Mouse (Mus musculus) neural tube, embryonic 12.5 days (tissue): ENCODE data around the gene Rab7. TPM values are rescaled to one million over a fixed set of nuclear protein-coding genes. Genes with fewer than 3 reads are reported as not detected.
"Not testable (repeated sequence)": the region's sequence is repeated elsewhere in the genome, so short reads cannot be mapped to it uniquely, and the experiment has no call there.

Experiments used
- ATAC-seq: fragments of 200-750 bp; cut with Nextera tagmentation; 2 replicates; pipeline ENCODE4 v1.8.0; 2017; ENCODE audit warnings: low read depth, mild to moderate bottlenecking, moderate TSS enrichment, moderate library complexity; ENCODE audit not compliant: low FRiP score
- H3K27ac ChIP-seq: fragments of 300-500 bp; sonication (generic); 2 replicates; pipeline ENCODE4 v1.5.1; 2016
- H3K27me3 ChIP-seq: fragments of 300-500 bp; sonication (generic); replicated peaks from 2 replicates; pipeline ENCODE4 v1.6.1; 2016; ENCODE audit warnings: mild to moderate bottlenecking
- H3K36me3 ChIP-seq: fragments of 300-500 bp; sonication (generic); 2 replicates; pipeline ENCODE4 v1.6.1; 2016; ENCODE audit warnings: mild to moderate bottlenecking
- H3K4me1 ChIP-seq: fragments of 300-500 bp; sonication (generic); 2 replicates; pipeline ENCODE4 v1.6.1; 2016
- H3K4me2 ChIP-seq: fragments of 300-500 bp; sonication (generic); replicated peaks from 2 replicates; pipeline ENCODE4 v1.6.1; 2016; ENCODE audit warnings: mild to moderate bottlenecking
- H3K4me3 ChIP-seq: fragments of 300-500 bp; sonication (generic); 2 replicates; pipeline ENCODE4 v1.5.1; 2016
- H3K9ac ChIP-seq: fragments of 300-500 bp; sonication (generic); 2 replicates; pipeline ENCODE4 v1.6.1; 2016; ENCODE audit warnings: mild to moderate bottlenecking
- H3K9me3 ChIP-seq: fragments of 300-500 bp; sonication (generic); 2 replicates; pipeline ENCODE4 v1.6.1; 2016; ENCODE audit warnings: mild to moderate bottlenecking
- WGBS: fragments of 180-500 bp; shearing (Covaris S2); methylation state at CpG from one replicate; pipeline ENCODE4 v1.1.7; 2016; 5-methylcytosine and 5-hydroxymethylcytosine counted together
- polyA plus RNA-seq: library from polyadenylated mRNA; unstranded; fragments of >200 nt; fragmentation: Nextera tagmentation; extraction: Ambion mirVana; gene quantifications from 2 replicates; pipeline ENCODE4 v1.2.1, GENCODE M21; 2016

Rab7 gene
- polyA plus RNA-seq, 1 experiment from 2014 or later: 251 TPM

- H3K27me3 ChIP-seq: no peaks in the 10 kb centered on the region
- H3K4me2 ChIP-seq: no peak overlapping the region
- no peak overlapping the region for H3K9ac ChIP-seq
- no peak overlapping the region for H3K27ac ChIP-seq
- WGBS: 77% methylated on average over 4 of the region's 4 CpGs
- no peaks in the 10 kb centered on the region for H3K9me3 ChIP-seq
- no peak for ATAC-seq
- no peak overlapping the region for H3K4me3 ChIP-seq
- 0 out of 2 replicates have a peak, but pooled peaks cover 2% of the 10 kb centered on the region for H3K4me1 ChIP-seq
- H3K36me3 ChIP-seq: peaks cover 9% of the 10 kb centered on the region; the same call in 1 of the 2 replicates
Measured at GRCm38 (mm10) chr6:88017821-88018220, 27.2 kb downstream of the Rab7 start.

- no peak for ATAC-seq
- WGBS: 81% methylated on average over 2 of the region's 2 CpGs
Measured at GRCm38 (mm10) chr6:88015797-88016196, 29.3 kb downstream of the Rab7 start.

GRCm38 (mm10) chr6:88013456-88013855, 31.6 kb downstream of the Rab7 start:
- no peak overlapping the region for H3K27ac ChIP-seq
- H3K9me3 ChIP-seq: no peaks in the 10 kb centered on the region
- H3K27me3 ChIP-seq: no peaks in the 10 kb centered on the region
- no peak overlapping the region for H3K4me2 ChIP-seq
- WGBS: 91% methylated on average over 4 of the region's 4 CpGs
- H3K9ac ChIP-seq: no peak overlapping the region
- no peak for ATAC-seq
- no peak overlapping the region for H3K4me3 ChIP-seq
- 0 out of 2 replicates have a peak, but pooled peaks cover under 1% of the 10 kb centered on the region for H3K4me1 ChIP-seq
- peaks cover 34% of the 10 kb centered on the region for H3K36me3 ChIP-seq

More at GRCm38 (mm10) chr6:88015797-88016196, 29.3 kb downstream of the Rab7 start:
- no peak overlapping the region for H3K4me2 ChIP-seq
- H3K27me3 ChIP-seq: no peaks in the 10 kb centered on the region
- H3K9ac ChIP-seq: no peak overlapping the region
- peaks cover 20% of the 10 kb centered on the region for H3K36me3 ChIP-seq
- H3K9me3 ChIP-seq: no peaks in the 10 kb centered on the region
- 0 out of 2 replicates have a peak, but pooled peaks cover 2% of the 10 kb centered on the region for H3K4me1 ChIP-seq
- no peak overlapping the region for H3K27ac ChIP-seq
- no peak overlapping the region for H3K4me3 ChIP-seq

GRCm38 (mm10) chr6:88012601-88013000, 32.5 kb downstream of the Rab7 start:
- 92% methylated on average over 2 of the region's 2 CpGs for WGBS

GRCm38 (mm10) chr6:88011106-88011505, 34.0 kb downstream of the Rab7 start:
- ATAC-seq, H3K27me3 ChIP-seq, H3K4me3 ChIP-seq, H3K9me3 ChIP-seq, H3K4me2 ChIP-seq, H3K9ac ChIP-seq, H3K27ac ChIP-seq, H3K4me1 ChIP-seq: not testable (repeated sequence)
- WGBS: 79% methylated on average over 1 of the region's 1 CpGs
- H3K36me3 ChIP-seq: peaks cover 54% of the 10 kb centered on the region

More at GRCm38 (mm10) chr6:88012601-88013000, 32.5 kb downstream of the Rab7 start:
- ATAC-seq: no peak
- H3K4me2 ChIP-seq: no peak overlapping the region
- H3K36me3 ChIP-seq: peaks cover 41% of the 10 kb centered on the region
- H3K9ac ChIP-seq: no peak overlapping the region
- H3K27me3 ChIP-seq: no peaks in the 10 kb centered on the region
- H3K27ac ChIP-seq: no peak overlapping the region
- no peak overlapping the region for H3K4me3 ChIP-seq
- no peaks in the 10 kb centered on the region for H3K9me3 ChIP-seq
- H3K4me1 ChIP-seq: no peaks in the 10 kb centered on the region

GRCm38 (mm10) chr6:88009209-88009608, 35.9 kb downstream of the Rab7 start:
- no peak for ATAC-seq
- no peaks in the 10 kb centered on the region for H3K27me3 ChIP-seq
- 96% methylated on average over 4 of the region's 4 CpGs for WGBS
- no peaks in the 10 kb centered on the region for H3K4me1 ChIP-seq
- no peak overlapping the region for H3K9ac ChIP-seq
- H3K36me3 ChIP-seq: peaks cover 61% of the 10 kb centered on the region
- H3K4me3 ChIP-seq: no peak overlapping the region
- H3K4me2 ChIP-seq: no peak overlapping the region
- no peak overlapping the region for H3K27ac ChIP-seq
- H3K9me3 ChIP-seq: no peaks in the 10 kb centered on the region

- H3K27me3 ChIP-seq, ATAC-seq, H3K4me2 ChIP-seq, H3K9ac ChIP-seq, H3K4me3 ChIP-seq, H3K4me1 ChIP-seq, H3K9me3 ChIP-seq, H3K27ac ChIP-seq: not testable (repeated sequence)
- 94% methylated on average over 14 of the region's 14 CpGs for WGBS
- peaks cover 81% of the 10 kb centered on the region for H3K36me3 ChIP-seq
Measured at GRCm38 (mm10) chr6:88004773-88005172, 40.3 kb downstream of the Rab7 start.

GRCm38 (mm10) chr6:88003439-88003838, 41.6 kb downstream of the Rab7 start:
- Histone ChIP-seq H3K4me3 (no peak overlapping the region), H3K36me3 (peaks cover 70% of the 10 kb centered on the region), H3K9me3 (no peaks in the 10 kb centered on the region), H3K27me3 (no peaks in the 10 kb centered on the region), H3K4me2 (no peak overlapping the region), H3K4me1 (no peaks in the 10 kb centered on the region), H3K27ac (no peak overlapping the region), H3K9ac (no peak overlapping the region)
- ATAC-seq: no peak
- WGBS: 92% methylated on average over 4 of the region's 4 CpGs

GRCm38 (mm10) chr6:87998358-87998757, 46.7 kb downstream of the Rab7 start:
- Histone ChIP-seq H3K4me2 (no peak overlapping the region), H3K27ac (no peak overlapping the region), H3K4me3 (no peak overlapping the region), H3K36me3 (peaks cover 38% of the 10 kb centered on the region), H3K9ac (no peak overlapping the region), H3K4me1 (peaks cover 13% of the 10 kb centered on the region), H3K9me3 (no peaks in the 10 kb centered on the region), H3K27me3 (no peaks in the 10 kb centered on the region)
- ATAC-seq: no peak
- 85% methylated on average over 4 of the region's 4 CpGs for WGBS

GRCm38 (mm10) chr6:87997706-87998265, 47.3 kb downstream of the Rab7 start:
- Histone ChIP-seq H3K9ac (no peak overlapping the region), H3K27ac (no peak overlapping the region), H3K36me3 (peaks cover 32% of the 10 kb centered on the region), H3K4me2 (no peak overlapping the region), H3K4me1 (peaks cover 18% of the 10 kb centered on the region), H3K9me3 (no peaks in the 10 kb centered on the region), H3K4me3 (no peak overlapping the region), H3K27me3 (no peaks in the 10 kb centered on the region)
- 61% methylated on average over 7 of the region's 7 CpGs for WGBS
- peak; percentile 25; the same call in 1 of the 2 replicates for ATAC-seq

GRCm38 (mm10) chr6:87996606-87997005, 48.5 kb downstream of the Rab7 start:
- Histone ChIP-seq H3K9ac (no peak overlapping the region), H3K27me3 (no peaks in the 10 kb centered on the region), H3K36me3 (peaks cover 20% of the 10 kb centered on the region), H3K4me2 (no peak overlapping the region), H3K4me3 (no peak overlapping the region), H3K4me1 (peaks cover 28% of the 10 kb centered on the region), H3K27ac (no peak overlapping the region), H3K9me3 (no peaks in the 10 kb centered on the region)
- ATAC-seq: no peak
- WGBS: 88% methylated on average over 9 of the region's 9 CpGs

GRCm38 (mm10) chr6:87995519-87995918, 49.6 kb downstream of the Rab7 start:
- Histone ChIP-seq H3K36me3 (peaks cover 9% of the 10 kb centered on the region), H3K9ac (no peak overlapping the region), H3K4me1 (peaks cover 28% of the 10 kb centered on the region), H3K9me3 (no peaks in the 10 kb centered on the region), H3K4me3 (no peak overlapping the region), H3K27ac (no peak overlapping the region), H3K4me2 (no peak overlapping the region), H3K27me3 (no peaks in the 10 kb centered on the region)
- 80% methylated on average over 4 of the region's 4 CpGs for WGBS
- ATAC-seq: no peak
